Mouse (Mus musculus): ENCODE measurements at regions not wholly inside any gene's neighbourhood (a gene's known extent, or its start where the extent isn't known, plus 50 kb on each side); places are given as distances from the start of the nearest gene placed in this dataset.

DNA sequence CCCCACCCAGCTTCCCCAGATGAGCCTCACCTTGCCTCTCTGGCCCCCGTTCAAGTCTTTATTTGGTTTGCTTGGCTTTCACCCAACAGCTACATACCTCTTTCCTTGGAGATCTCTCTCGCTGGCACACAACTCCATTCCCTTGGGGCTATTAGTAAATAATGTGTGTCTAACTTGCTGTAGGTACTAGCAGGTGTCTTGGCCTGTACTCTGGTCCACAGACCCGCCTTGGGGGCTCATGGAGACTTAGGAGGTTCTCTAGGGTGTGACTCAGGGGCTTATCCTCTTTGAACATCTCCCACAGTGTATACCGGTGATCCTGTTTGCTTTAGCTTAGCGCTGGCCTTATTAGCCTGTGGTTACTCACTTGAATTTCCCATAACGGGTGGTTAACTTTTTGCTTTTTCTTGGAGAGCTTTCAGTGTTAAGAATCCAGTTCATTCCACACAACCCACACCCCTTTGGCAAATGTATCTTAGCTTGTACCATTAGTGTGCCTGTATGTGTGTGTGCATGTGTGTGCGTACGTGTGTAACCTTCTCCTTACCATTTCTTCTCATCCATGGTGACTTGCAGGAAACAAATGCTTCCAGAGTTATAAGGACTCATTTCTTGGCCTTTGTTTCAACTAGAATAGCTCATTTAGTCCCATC lies 67.3 kb upstream of the Map4k3 start:
- DNase-seq (ENCODE audit: extremely low spot score, low spot score), result no peak

DNA sequence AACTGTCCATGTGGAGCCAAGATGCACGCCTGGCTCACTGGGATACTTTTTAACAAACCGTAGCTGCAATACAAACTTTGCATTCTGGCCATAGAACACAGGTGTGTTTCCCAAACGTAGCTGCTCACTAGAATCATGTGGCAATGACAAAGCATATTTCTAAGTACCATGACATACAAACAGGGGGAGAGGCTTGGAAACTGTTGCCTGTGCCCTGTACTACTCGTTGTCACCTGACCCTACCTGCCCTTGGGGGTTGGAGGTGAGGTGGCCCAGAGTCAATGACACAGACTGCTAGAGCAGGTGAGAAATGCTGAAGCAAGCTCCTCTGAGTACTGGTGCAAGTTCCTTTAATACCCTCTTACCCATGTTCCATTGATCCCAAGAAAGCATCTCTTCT lies 64.3 kb upstream of the Map4k3 start:
- no peak for DNase-seq (ENCODE audit: extremely low spot score, low spot score)

DNA sequence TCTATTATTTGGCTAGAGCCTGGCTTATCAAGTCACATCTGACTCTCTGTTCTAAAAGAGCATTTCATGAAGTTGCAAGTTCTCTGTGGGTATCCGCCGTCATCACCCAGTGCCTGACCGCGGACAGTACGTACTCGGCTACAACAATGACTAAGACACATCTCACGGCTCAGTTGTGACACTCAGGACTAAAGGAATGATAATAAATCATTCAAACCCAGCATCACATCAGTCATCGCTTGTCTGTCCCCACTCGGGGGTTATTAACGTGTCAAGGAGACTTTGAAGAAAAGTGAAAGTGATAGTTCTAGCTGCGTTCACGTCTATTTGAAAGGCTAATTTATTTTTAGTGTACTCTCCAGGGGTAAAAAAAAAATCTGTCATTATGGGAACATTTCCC lies 61.4 kb upstream of the Map4k3 start:
- no peak for DNase-seq (ENCODE audit: extremely low spot score, low spot score)

DNA sequence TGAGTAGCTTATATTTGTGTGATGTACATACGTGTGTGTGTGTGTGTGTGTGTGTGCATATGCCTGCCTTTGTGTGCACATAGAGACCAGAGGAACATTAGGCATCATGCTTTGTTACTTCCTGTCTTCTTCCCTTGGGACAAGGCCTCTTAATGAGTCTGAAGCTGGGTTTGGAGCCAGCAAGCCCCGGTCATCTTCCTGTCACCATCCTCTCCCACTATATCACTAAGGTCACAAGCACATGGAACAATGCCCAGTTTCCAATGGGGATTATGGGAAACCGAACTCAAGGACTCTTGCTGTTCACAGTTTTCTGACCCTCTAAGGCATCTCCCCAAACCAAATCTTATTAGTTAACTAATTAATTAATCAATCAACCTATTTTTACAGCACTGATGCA lies 60.7 kb upstream of the Map4k3 start:
- no peak for DNase-seq (ENCODE audit: extremely low spot score, low spot score)

DNA sequence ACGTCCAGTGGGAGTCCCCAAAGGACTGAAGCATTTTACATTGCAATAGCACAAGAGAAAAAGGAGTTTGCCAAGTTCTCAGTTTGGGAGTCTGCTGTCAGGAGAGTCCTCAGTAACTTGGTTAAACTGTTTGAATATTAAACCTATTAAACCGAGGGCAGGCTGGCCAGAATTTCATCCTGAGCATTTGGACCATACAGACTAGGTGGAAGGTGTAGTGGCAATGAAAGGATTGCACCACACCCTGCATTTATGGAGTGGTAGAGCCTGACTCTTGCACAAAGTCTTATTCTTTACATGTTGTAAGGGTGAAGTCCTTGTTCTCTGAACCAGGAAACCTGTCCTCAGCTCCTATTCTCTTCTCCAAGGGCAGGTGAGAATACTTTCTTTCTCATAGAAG lies 58.6 kb upstream of the Map4k3 start:
- no peak for DNase-seq (ENCODE audit: extremely low spot score, low spot score)

DNA sequence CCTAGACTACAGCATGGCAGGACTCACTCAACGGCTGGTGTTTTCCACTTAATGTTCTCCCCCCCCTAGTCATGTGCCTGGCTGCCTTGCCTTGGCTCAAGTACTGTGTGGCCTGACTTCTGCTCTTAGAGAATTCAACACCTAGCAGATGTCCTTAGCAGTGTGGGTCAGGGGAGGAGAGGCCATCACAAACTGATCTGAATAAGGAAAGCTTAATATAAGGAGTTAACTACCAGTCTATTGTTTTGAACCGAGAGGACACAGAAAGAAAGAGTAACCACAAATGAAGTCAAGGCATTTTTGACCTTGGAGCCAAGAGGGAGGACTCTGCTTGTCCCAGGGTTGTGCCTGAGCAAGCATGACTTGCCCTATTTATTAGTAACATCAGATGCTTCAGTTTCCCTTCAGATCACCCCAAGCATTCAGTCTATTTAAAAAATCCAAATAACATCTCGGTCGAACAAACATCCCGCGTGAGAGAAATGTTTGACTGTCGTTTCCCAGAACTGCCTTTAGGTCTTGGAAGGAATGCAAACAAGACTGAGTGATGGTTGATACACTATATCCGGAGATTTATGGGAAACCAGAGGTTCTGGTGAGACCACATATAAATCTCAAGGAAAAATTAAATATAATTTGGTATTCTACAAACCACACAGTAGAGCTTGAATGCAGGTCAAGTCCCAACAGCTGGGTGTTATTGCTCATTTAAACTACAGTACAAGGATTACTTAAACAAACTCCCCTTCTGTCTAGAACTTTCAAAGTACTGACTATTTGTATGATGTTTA lies 58.0 kb upstream of the Map4k3 start:
- no peak for DNase-seq (ENCODE audit: extremely low spot score, low spot score)

DNA sequence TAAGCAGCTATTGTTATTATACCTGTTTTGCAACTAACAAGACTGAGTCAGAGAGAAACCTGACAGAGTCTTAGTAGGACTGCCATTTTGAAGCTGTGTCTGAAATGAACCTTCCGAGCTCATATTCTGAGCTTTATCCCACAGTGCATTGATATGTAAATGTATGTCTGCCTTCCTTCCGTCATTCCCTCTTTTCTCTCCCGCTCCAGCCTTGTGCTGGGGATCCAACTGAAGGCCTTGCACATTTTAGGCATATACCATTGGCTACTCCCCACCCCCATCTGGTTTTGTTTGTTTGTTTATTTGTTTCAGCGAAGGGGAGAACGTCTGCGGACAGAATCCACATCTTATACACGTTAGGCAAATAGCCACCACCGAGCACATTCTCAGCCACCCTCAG lies 57.2 kb upstream of the Map4k3 start:
- DNase-seq (ENCODE audit: extremely low spot score, low spot score), result no peak

DNA sequence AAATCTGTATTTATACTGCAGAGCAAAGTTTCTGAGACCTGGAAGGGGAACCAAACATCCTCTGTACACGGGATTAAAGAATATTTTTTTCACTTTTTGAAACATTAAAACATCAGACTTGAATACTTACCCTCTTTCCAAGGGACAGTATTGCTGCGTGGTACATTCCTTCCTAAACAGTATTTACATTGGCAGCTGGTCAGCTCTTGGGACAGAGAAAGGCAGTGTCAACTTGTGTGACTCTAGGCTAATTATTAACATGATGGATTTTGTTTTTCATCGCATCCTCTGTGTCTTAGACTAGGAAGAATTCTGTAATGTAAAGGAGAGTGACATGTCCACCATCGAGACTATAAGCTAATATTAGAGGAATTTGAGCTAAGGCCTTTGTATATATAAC lies 56.8 kb upstream of the Map4k3 start:
- DNase-seq (ENCODE audit: extremely low spot score, low spot score), result no peak

DNA sequence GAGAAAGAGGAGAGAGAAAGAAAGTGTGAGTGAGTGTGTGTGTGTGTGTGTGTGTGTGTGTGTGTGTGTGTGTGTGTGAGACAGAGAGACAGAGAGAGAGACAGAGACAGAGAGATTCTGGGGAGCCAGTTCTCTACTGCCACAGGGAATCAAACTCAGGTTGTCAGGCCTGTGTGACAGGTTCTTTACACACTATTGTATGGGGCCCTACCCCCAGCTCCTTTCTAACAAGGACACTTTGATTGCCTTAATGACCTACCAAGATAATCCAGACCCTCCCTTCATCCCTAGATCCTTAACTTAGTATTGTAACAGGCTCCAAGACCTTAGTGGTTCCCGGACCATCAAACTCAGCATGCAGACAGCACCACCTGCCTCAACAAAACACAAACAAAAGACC lies 53.9 kb upstream of the Map4k3 start:
- DNase-seq (ENCODE audit: extremely low spot score, low spot score), result no peak

DNA sequence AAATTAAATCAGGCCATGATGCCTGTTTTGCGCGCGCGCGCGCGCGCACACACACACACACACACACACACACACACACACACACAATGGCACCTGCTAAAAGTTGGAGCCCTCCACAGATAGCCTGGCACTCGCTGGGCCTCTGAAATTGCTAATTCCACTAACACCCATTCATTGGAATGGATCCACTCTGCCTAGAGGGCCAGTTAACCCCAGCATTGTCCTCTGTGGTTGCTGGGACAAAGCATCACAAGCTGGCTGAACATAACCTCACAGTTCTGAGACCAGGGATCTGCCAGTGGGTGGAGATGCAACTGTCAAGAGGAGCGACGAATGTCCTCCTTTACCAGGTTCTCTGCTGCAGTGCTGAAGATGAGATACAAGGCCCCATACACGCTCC lies 53.3 kb upstream of the Map4k3 start:
- no peak for DNase-seq (ENCODE audit: extremely low spot score, low spot score)

DNA sequence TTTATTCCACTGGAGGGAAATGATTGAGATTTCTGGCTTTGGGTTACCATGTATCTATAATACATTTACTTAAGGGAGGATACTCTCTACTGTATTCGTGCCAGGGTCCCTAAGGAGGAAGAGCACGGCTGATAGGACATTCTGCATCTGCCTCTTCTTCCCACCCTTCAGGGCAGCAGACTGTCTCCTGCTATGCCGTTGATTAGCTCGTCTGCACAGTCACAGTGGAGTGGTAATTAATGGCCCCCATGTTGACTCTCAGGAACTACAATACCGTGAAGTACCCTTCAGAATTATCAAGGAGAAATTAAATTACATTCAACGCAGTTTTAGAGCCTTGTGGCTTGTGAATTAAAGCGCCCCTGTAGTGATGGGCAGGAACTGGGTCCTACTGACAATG lies 52.0 kb upstream of the Map4k3 start:
- DNase-seq (ENCODE audit: extremely low spot score, low spot score), result no peak

DNA sequence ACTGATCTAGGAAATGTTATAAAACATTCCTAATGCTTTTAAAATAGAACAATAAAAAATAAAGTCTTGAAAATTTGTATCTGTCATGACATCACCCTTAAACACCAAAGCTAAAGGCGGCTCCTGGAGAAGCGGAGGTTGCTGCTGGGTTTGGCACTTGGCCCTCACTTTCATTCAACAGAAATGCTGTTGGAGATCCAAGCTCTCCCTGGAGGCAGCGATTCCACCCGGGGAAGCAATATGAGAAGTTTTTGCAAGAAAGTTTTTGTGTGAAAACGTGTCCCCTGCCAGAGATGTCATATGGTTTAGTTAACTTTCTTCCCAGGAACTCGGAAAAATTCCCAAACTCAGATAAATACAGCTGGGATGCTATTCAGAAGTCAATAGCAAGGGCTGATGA lies 51.5 kb upstream of the Map4k3 start:
- DNase-seq (ENCODE audit: extremely low spot score, low spot score), result no peak

Measured in neural tube, embryonic 10.5 days (tissue).